Mouse (Mus musculus): ENCODE results near the gene Tmem114.

- no peak for TF ChIP-seq POLR2A (IDR thresholded peaks at IDR 0.05; ENCODE audit: control insufficient read depth, extremely low read depth, insufficient read depth, low read length, poor library complexity)
- no peak for TF ChIP-seq CTCF (IDR thresholded peaks at IDR 0.05; ENCODE audit: borderline replicate concordance, control insufficient read depth, extremely low read depth, insufficient read depth, low read length, poor library complexity)
Measured at GRCm38 (mm10) chr16:8432616-8433015, 7.7 kb upstream of the Tmem114 start.

All from thymus, adult 2 months (tissue).